Mouse (Mus musculus) Patski (cell line): ENCODE measurements at regions not wholly inside any gene's neighbourhood (a gene's known extent, or its start where the extent isn't known, plus 50 kb on each side); places are given as distances from the start of the nearest gene placed in this dataset.

Experiments
- ATAC-seq: fragments of 100-300 bp; one replicate; pipeline ENCODE4 v1.8.0; 2021
- CTCF ChIA-PET: fragments of 350-600 bp; sonication (Branson Sonifier 250); formaldehyde crosslinking; loops from one replicate; lab custom pipeline; 2022; ENCODE audit warnings: inconsistent platforms; lab: Charles Lee
- POLR2A ChIA-PET: fragments of 350-600 bp; sonication (Branson Sonifier 250); formaldehyde crosslinking; loops from one replicate; lab custom pipeline; 2022; ENCODE audit warnings: antibody characterized with exemption, inconsistent platforms; lab: Charles Lee
- DNase-seq: peaks from one replicate; pipeline ENCODE4 v3.0.0-alpha.2; 2011; ENCODE audit warnings: low read depth, low spot score
- H3K27me3 ChIP-seq: fragments of 371-371 bp; one replicate; pipeline ENCODE4 v1.5.1; 2021
- CTCF ChIP-seq: fragments of 100-300 bp; IDR thresholded peaks from one replicate; pipeline ENCODE4 v1.5.1; 2021
- in situ Hi-C: fragments of 300-500 bp; cut with MboI; formaldehyde crosslinking; loops from 3 replicates; pipeline ENCODE4 v1.11.1; 2018; ENCODE audit warnings: low pct_unique_long_range_greater_than_20kb, mixed read lengths

- DNase-seq = no peak
- ChIA-PET CTCF (no interaction called here), POLR2A (no interaction called here)
- in situ Hi-C loops = no loop called here
- peaks cover 5% of the 10 kb centered on the region for H3K27me3 ChIP-seq
- TF ChIP-seq CTCF = no peak
- ATAC-seq = no peak
Measured at GRCm38 (mm10) chr4:31714054-31714651, 249.7 kb upstream of the Map3k7 start.

- peaks cover 3% of the 10 kb centered on the region for H3K27me3 ChIP-seq
- CTCF ChIA-PET = no interaction called here
- TF ChIP-seq CTCF = no peak
- in situ Hi-C loops = no loop called here
- POLR2A ChIA-PET = no interaction called here
- ATAC-seq = no peak
- DNase-seq = no peak
Measured at GRCm38 (mm10) chr4:31723501-31723900, 240.4 kb upstream of the Map3k7 start.

- peaks cover 3% of the 10 kb centered on the region for H3K27me3 ChIP-seq
- TF ChIP-seq CTCF = no peak
- DNase-seq (no peak), ATAC-seq (no peak)
- ChIA-PET POLR2A (no interaction called here), CTCF (no interaction called here)
- in situ Hi-C loops = no loop called here
Measured at GRCm38 (mm10) chr4:31724400-31724799, 239.5 kb upstream of the Map3k7 start.

- in situ Hi-C loops = no loop called here
- no peak for TF ChIP-seq CTCF
- ChIA-PET CTCF (no interaction called here), POLR2A (no interaction called here)
- DNase-seq = no peak
- peaks cover 3% of the 10 kb centered on the region for H3K27me3 ChIP-seq
- no peak for ATAC-seq
Measured at GRCm38 (mm10) chr4:31727498-31728148, 236.3 kb upstream of the Map3k7 start.

DNA sequence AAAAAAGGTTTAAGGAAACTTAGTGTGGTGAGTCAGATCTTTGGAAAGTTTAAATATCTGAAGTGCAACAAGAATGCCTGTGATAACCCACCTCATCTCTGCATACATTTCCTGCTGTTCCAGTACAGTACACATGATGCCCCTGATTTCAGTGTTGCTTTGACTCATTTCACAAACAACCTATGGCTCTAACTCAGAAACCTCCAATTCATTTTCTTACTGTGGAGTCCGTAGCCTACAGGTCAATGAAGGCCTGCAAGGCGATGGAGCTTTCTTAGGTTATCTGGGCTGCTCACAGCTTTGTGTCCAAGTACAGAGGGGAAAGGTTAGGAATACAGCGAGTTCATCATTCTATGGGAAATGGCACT, 235.8 kb upstream of the Map3k7 start:
- TF ChIP-seq CTCF = no peak
- no peak for DNase-seq
- CTCF ChIA-PET = no interaction called here
- POLR2A ChIA-PET = no interaction called here
- H3K27me3 ChIP-seq = peaks cover 3% of the 10 kb centered on the region
- in situ Hi-C loops = no loop called here
- ATAC-seq = no peak

DNA sequence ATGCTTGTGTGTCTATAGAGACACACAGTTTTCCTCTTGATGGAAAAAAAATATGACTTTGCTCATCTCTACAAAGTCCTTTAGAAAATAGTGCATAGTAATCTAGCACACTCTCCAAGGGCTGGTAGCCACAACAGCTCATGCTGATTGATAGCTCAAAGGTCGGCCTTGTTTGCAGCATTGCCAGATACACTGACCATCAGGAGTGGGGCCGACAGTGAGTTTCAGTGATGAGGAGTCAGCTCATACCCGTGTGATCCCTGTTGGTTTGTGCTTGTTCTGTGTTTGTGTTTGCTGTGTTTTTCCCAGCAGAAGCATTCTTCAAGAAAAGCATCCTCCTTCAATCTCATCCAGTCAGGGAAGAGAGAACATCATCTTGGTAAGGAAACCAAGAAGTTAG, 220.1 kb upstream of the Map3k7 start:
- no peak for DNase-seq
- TF ChIP-seq CTCF = no peak
- no peaks in the 10 kb centered on the region for H3K27me3 ChIP-seq
- ChIA-PET POLR2A (no interaction called here), CTCF (no interaction called here)
- in situ Hi-C loops = no loop called here
- ATAC-seq = no peak

DNA sequence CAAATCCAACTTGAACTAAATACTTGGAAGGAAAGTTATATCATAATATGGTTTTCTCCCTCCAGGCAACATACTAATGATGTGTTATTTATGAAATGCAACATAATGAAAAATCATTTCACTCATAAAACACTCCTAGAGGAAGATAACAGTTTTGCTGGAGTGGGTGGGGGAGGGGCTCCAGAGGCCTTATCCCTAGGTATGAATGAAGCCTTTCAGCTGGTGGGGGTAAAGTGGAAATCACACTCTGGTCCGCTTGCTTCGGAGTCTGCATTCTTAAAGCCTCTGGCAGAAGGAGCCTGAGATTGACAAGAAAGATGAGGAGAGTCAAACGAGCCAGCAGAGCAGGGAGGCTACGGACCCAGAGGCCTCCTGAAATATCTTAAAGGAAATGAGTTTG, 219.5 kb upstream of the Map3k7 start:
- CTCF ChIA-PET = no interaction called here

GRCm38 (mm10) chr4:31753677-31754312, 210.1 kb upstream of the Map3k7 start:
- no peak for ATAC-seq
- DNase-seq = no peak
- ChIA-PET POLR2A (interaction anchor here (0.7 kb wide), 1 partner anchor 17 kb away, joined by 3 read pairs; no protein-coding TSS in a partner anchor), CTCF (no interaction called here)
- H3K27me3 ChIP-seq = no peaks in the 10 kb centered on the region
- TF ChIP-seq CTCF = no peak
- in situ Hi-C loops = no loop called here

More for the DNA sequence above, 219.5 kb upstream of the Map3k7 start:
- ATAC-seq (no peak), DNase-seq (no peak)
- in situ Hi-C loops = no loop called here
- no peak for TF ChIP-seq CTCF
- H3K27me3 ChIP-seq = no peaks in the 10 kb centered on the region
- POLR2A ChIA-PET = no interaction called here

DNA sequence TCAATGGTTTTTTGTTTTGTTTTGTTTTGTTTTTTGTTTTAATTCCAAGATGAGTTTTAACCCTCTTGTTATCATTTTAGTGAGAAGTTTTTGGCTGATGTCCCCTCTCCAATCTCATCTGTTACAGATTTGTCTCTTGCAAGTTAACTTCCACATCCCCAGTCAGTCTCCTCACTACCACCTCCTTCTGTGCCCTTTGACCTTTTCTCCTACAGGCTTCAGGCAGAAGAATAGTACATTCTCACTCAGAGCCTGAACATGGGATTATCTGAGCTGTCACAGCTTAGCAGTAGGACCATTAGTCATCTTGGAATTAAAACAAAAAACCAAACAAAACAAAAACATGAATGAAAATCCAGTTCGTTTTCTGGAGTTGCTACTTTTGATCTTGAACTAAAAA, 206.8 kb upstream of the Map3k7 start:
- ChIA-PET CTCF (interaction anchor here (0.9 kb wide), 1 partner anchor 168 kb away, joined by 3 read pairs; no protein-coding TSS in a partner anchor), POLR2A (no interaction called here)
- DNase-seq = no peak
- no peaks in the 10 kb centered on the region for H3K27me3 ChIP-seq
- TF ChIP-seq CTCF = no peak
- no peak for ATAC-seq
- in situ Hi-C loops = no loop called here

DNA sequence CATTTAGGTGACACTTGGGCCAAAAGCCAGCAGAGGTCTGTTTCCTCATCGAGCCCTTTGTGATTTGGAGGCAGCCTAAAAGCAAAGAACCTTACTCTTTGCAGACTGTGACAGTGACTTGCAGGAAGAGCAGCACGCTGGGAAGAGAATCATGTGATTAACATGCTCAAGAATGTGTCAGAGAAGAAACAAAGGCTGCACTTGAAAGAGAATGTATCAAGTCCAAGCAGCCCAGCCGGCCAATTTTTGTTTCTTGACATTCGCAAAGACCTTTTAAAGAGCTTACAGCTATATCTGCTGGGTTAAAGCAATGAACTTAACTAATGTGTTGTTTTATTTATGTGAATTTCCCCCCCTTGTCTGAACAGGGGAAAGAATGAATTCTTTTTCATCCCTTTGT, 203.8 kb upstream of the Map3k7 start:
- DNase-seq (no peak), ATAC-seq (no peak)
- no peaks in the 10 kb centered on the region for H3K27me3 ChIP-seq
- ChIA-PET CTCF (no interaction called here), POLR2A (no interaction called here)
- in situ Hi-C loops = no loop called here
- TF ChIP-seq CTCF = no peak

- TF ChIP-seq CTCF = no peak
- CTCF ChIA-PET = interaction anchor here (1.4 kb wide), 1 partner anchor 13 kb away, joined by 3 read pairs; no protein-coding TSS in a partner anchor
- in situ Hi-C loops = no loop called here
- POLR2A ChIA-PET = no interaction called here
- H3K27me3 ChIP-seq = no peaks in the 10 kb centered on the region
- ATAC-seq (no peak), DNase-seq (no peak)
Measured at GRCm38 (mm10) chr4:31762199-31762598, 201.7 kb upstream of the Map3k7 start.
